Mouse (Mus musculus) midbrain, embryonic 14.5 days (tissue): ENCODE measurements around the gene Leng8. TPM values are rescaled to one million over a fixed set of nuclear protein-coding genes. Genes with fewer than 3 reads are reported as not detected.

Experiments
- ATAC-seq: fragments of 200-750 bp; cut with Nextera tagmentation; 2 replicates; pipeline ENCODE4 v1.8.0; 2017; ENCODE audit warnings: moderate number of reproducible peaks, moderate library complexity; ENCODE audit not compliant: low FRiP score, low TSS enrichment
- DNase-seq: peaks from one replicate; pipeline ENCODE4 v3.0.0-alpha.2; 2015
- H3K27ac ChIP-seq: fragments of 300-500 bp; sonication (generic); replicated peaks from 2 replicates; pipeline ENCODE4 v1.5.1; 2014; ENCODE audit warnings: mild to moderate bottlenecking, low read depth, low read length, moderate library complexity
- H3K27me3 ChIP-seq: fragments of 300-500 bp; sonication (generic); 2 replicates; pipeline ENCODE4 v1.6.1; 2014; ENCODE audit warnings: low read length, control low read depth, mixed read lengths; ENCODE audit not compliant: control insufficient read depth, insufficient read depth
- H3K36me3 ChIP-seq: fragments of 300-500 bp; sonication (generic); 2 replicates; pipeline ENCODE4 v1.6.1; 2014; ENCODE audit warnings: low read length, control low read depth; ENCODE audit not compliant: control insufficient read depth, insufficient read depth
- H3K4me1 ChIP-seq: fragments of 300-500 bp; sonication (generic); 2 replicates; pipeline ENCODE4 v1.6.1; 2014; ENCODE audit warnings: mild to moderate bottlenecking, antibody characterized with exemption, low read length, control low read depth; ENCODE audit not compliant: control insufficient read depth, insufficient read depth
- H3K4me2 ChIP-seq: fragments of 300-500 bp; sonication (generic); 2 replicates; pipeline ENCODE4 v1.6.1; 2014; ENCODE audit warnings: mild to moderate bottlenecking, low read length, moderate library complexity
- H3K4me3 ChIP-seq: fragments of 300-500 bp; sonication (generic); replicated peaks from 2 replicates; pipeline ENCODE4 v1.5.1; 2014; ENCODE audit warnings: low read depth, low read length
- H3K9ac ChIP-seq: fragments of 300-500 bp; sonication (generic); replicated peaks from 2 replicates; pipeline ENCODE4 v1.6.1; 2014; ENCODE audit warnings: mild to moderate bottlenecking, low read length, moderate library complexity
- H3K9me3 ChIP-seq: fragments of 300-500 bp; sonication (generic); 2 replicates; pipeline ENCODE4 v1.6.1; 2016; ENCODE audit warnings: low read length, control low read depth, mixed read lengths; ENCODE audit not compliant: control insufficient read depth
- WGBS: fragments of 180-500 bp; shearing (Covaris S2); extraction: QIAGEN DNeasy Blood & Tissue Kit; methylation state at CpG from one replicate; pipeline ENCODE4 v1.1.7; 2014; 5-methylcytosine and 5-hydroxymethylcytosine counted together
- polyA plus RNA-seq: library from polyadenylated mRNA; unstranded; fragments of >200 nt; fragmentation: Nextera tagmentation; extraction: Ambion mirVana; gene quantifications from 2 replicates; pipeline ENCODE4 v1.2.1, GENCODE M21; 2014

Gene Leng8
- polyA plus RNA-seq, 1 experiment from 2014 or later = 77.3 TPM

DNA sequence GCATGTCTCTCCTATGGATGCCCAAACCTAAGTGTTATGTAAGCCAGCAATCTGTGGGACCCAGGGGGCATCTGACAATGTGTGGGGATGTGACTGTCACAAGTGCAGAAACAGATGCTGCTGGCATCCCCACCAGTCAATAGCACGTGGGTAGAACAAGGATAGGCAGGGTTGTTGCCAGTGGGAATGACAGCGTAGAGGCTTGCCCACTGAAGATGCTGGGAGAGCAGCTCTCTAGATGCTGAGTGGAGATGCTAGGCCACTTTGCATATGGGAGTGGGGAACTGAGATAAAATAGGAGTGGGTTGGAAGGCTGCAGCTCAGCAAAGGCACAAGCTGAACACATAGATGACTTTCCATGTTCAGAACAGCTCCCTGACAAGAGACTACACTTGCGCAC is 4.3 kb upstream of the Leng8 start:
- H3K4me3 ChIP-seq = no peak overlapping the region
- H3K27ac ChIP-seq = no peak overlapping the region
- no peaks in the 10 kb centered on the region for H3K9me3 ChIP-seq
- H3K4me2 ChIP-seq = no peak overlapping the region
- DNase-seq (no peak), ATAC-seq (no peak)
- no peaks in the 10 kb centered on the region for H3K27me3 ChIP-seq
- 97% methylated on average over 3 of the region's 3 CpGs for WGBS
- no peak overlapping the region; the same call in 1 of the 2 replicates for H3K9ac ChIP-seq
- peaks cover under 1% of the 10 kb centered on the region; the same call in 1 of the 2 replicates for H3K4me1 ChIP-seq
- peaks cover 27% of the 10 kb centered on the region; the same call in 1 of the 2 replicates for H3K36me3 ChIP-seq

DNA sequence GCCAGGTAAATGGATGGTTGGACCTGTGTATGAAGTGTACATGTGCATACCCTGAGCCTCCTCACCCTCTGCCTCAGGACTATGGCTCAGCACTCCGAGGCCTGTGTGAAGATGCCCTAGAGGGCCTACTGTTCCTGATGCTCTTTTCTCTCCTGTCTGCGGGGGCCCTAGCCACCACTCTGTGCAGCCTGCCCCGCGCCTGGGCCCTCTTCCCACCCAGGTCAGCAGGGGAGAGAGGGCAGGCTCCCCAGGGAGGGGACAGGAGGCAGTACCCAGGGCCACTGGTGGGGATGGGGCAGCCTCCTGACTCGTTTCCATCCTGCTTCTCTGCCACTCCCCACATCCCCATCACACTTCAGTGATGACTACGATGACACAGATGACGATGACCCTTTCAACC is 3.8 kb upstream of the Leng8 start:
- no peak for ATAC-seq
- H3K36me3 ChIP-seq = peaks cover 23% of the 10 kb centered on the region; the same call in 1 of the 2 replicates
- H3K27me3 ChIP-seq = no peaks in the 10 kb centered on the region
- H3K4me1 ChIP-seq = peaks cover 4% of the 10 kb centered on the region; the same call in 1 of the 2 replicates
- H3K4me2 ChIP-seq = no peak overlapping the region
- no peak for DNase-seq
- H3K9me3 ChIP-seq = no peaks in the 10 kb centered on the region
- no peak overlapping the region for H3K27ac ChIP-seq
- no peak overlapping the region for H3K4me3 ChIP-seq
- H3K9ac ChIP-seq = no peak overlapping the region
- 89% methylated on average over 7 of the region's 7 CpGs for WGBS

DNA sequence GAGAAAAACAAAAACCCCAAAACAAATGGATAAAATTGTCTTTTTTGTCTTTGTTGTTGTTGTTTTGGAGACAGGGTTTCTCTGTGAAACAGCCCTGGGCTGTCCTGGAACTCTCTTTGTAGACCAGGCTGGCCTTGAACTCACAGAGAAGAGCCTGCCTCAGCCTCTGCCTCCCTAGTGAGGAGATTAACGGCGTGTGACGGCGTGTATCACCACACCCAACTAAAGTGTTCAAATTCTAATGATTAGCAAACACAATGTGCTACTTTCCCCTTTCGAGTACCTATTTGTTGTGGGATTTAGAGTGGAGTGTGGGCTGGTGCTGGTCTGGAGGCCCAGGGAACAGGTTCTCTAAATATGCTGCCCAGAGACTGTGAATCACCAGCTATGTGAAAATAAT is 1.9 kb upstream of the Leng8 start:
- ATAC-seq (no peak), DNase-seq (no peak)
- Histone ChIP-seq H3K27ac (no peak overlapping the region), H3K4me1 (peaks cover 8% of the 10 kb centered on the region; the same call in 1 of the 2 replicates), H3K4me2 (no peak overlapping the region), H3K9ac (no peak overlapping the region), H3K4me3 (no peak overlapping the region), H3K27me3 (no peaks in the 10 kb centered on the region), H3K36me3 (peaks cover 26% of the 10 kb centered on the region), H3K9me3 (no peaks in the 10 kb centered on the region)
- WGBS = 82% methylated on average over 5 of the region's 5 CpGs

DNA sequence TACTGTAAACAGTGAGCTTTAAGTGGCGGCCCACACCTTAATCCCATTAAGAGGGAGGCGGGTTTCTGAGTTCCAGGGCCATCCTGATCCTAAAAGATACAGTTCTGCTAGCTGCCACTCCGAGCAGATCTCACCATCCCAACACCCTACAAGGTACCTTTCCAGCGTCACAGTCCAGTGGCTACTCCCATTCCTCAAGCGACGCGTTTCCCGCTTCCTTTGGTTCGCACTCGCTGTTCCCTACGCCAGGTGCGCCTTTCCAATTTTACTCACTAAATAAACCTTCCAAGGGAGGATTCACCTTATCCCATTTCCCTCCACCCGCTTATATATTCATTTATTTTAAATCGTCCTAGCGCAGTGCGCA is 452 bp upstream of the Leng8 start:
- peak; percentile 21 for ATAC-seq
- peak overlapping the region; percentile 98 for H3K27ac ChIP-seq

DNA sequence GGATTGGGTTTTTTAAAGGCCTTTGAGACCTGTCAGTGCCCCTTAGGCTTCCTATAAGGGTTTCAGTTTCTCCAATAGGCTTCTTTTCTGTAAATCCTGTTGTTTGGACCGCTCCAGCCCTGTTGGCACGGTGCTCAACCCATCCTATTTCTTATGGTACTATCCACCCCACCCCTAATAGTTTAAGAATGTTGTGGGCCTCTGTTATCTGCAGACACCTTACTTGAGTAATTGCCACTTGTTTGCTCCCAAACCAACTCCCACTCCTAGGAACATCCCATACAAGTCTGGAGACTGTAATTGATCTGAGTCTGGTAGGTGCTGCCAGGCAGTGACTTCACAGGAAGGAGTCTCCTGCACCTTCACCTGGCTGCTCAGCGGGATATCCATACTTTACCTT is 907 bp downstream of the Leng8 start:
- peaks cover 8% of the 10 kb centered on the region; the same call in 1 of the 2 replicates for H3K4me1 ChIP-seq
- H3K9me3 ChIP-seq = no peaks in the 10 kb centered on the region
- peak overlapping the region; percentile 72 for H3K4me2 ChIP-seq
- peaks cover 53% of the 10 kb centered on the region for H3K36me3 ChIP-seq
- 53% methylated on average over 3 of the region's 3 CpGs for WGBS
- DNase-seq = no peak
- H3K27me3 ChIP-seq = no peaks in the 10 kb centered on the region
- H3K4me3 ChIP-seq = peak overlapping the region; percentile 78
- H3K27ac ChIP-seq = peak overlapping the region; percentile 98
- H3K9ac ChIP-seq = peak overlapping the region; percentile 83
- no peak for ATAC-seq

More for the DNA sequence above, 452 bp upstream of the Leng8 start:
- Histone ChIP-seq H3K4me2 (peak overlapping the region; percentile 72), H3K4me1 (peaks cover 8% of the 10 kb centered on the region; the same call in 1 of the 2 replicates), H3K9ac (peak overlapping the region; percentile 31), H3K36me3 (peaks cover 41% of the 10 kb centered on the region), H3K4me3 (peak overlapping the region; percentile 78), H3K27me3 (no peaks in the 10 kb centered on the region), H3K9me3 (no peaks in the 10 kb centered on the region)
- WGBS = under 1% methylated on average over 16 of the region's 16 CpGs
- DNase-seq = no peak

DNA sequence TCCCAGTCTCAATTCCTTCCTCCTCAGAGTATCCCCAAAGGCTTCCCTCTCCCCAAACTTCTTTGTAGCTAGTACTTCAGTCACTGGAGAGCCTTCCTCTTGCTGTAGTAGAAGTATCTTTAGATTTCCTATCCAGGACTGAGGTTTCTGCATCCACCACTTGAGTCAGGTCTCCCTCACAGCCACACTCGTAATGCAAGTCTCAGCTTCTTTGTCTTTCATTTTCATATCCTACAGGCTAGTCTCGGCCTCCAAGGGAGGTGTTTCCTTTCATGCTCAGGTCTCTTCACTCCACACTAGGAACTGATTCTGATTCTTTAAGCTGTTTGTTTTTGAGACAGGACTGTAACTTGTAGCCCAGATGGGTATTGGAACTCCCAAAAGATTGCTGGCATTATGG is 1.3 kb downstream of the Leng8 start:
- no peak overlapping the region for H3K27ac ChIP-seq
- H3K36me3 ChIP-seq = peaks cover 53% of the 10 kb centered on the region
- DNase-seq (no peak), ATAC-seq (no peak)
- peak overlapping the region; percentile 78; the same call in 1 of the 2 replicates for H3K4me3 ChIP-seq
- no peak overlapping the region for H3K9ac ChIP-seq
- 85% methylated on average over 2 of the region's 2 CpGs for WGBS
- H3K4me1 ChIP-seq = peaks cover 8% of the 10 kb centered on the region; the same call in 1 of the 2 replicates
- no peaks in the 10 kb centered on the region for H3K27me3 ChIP-seq
- no peaks in the 10 kb centered on the region for H3K9me3 ChIP-seq
- H3K4me2 ChIP-seq = peak overlapping the region; percentile 72

DNA sequence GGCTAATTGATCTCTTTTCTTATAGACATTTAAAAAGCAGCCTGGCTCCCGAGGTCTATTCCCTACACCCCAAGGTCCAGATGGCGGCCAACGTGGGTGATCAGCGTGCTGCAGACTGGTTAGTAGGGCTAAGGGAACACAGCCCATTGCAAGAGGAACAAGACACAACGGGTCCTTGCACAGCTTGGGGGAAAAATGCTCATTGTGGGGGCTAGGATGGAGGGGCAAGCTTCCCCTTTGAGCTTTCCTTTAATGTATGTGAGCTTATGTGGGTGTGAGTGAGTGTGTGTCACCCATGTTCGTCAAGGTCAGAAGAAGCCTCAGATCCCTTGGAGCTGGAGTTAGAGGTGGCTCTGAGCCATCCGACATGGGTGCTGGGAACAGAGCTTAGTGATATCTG is 1.8 kb downstream of the Leng8 start:
- no peak for ATAC-seq
- no peak overlapping the region for H3K9ac ChIP-seq
- 92% methylated on average over 7 of the region's 7 CpGs for WGBS
- no peak overlapping the region for H3K4me3 ChIP-seq
- H3K27me3 ChIP-seq = no peaks in the 10 kb centered on the region
- H3K27ac ChIP-seq = no peak overlapping the region
- H3K9me3 ChIP-seq = no peaks in the 10 kb centered on the region
- peaks cover 54% of the 10 kb centered on the region for H3K36me3 ChIP-seq
- H3K4me1 ChIP-seq = peaks cover 8% of the 10 kb centered on the region; the same call in 1 of the 2 replicates
- DNase-seq = no peak
- peak overlapping the region; percentile 2; the same call in 1 of the 2 replicates for H3K4me2 ChIP-seq

DNA sequence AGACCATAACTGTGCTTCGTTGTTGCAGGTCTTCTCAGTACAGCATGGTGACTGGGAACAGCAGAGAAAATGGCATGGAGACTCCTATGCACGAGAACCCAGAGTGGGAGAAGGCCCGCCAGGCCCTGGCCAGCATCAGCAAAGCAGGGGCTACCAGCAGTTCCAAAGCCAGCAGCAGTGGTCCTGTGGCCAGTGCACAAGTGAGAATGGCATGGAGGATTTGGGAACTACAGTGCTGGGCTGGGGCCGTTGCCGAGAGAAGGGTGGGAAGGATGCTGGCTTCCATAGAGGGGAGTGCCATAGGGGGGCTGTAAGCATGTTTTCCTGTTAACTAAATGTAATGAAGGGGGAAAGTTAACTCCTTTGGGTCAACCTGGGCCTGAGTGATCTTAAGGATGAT is 2.6 kb downstream of the Leng8 start:
- Histone ChIP-seq H3K4me2 (no peak overlapping the region), H3K27me3 (no peaks in the 10 kb centered on the region), H3K4me3 (no peak overlapping the region), H3K27ac (no peak overlapping the region), H3K4me1 (peaks cover 8% of the 10 kb centered on the region; the same call in 1 of the 2 replicates), H3K9me3 (no peaks in the 10 kb centered on the region), H3K36me3 (peaks cover 59% of the 10 kb centered on the region), H3K9ac (no peak overlapping the region)
- 95% methylated on average over 5 of the region's 5 CpGs for WGBS
- no peak for DNase-seq
- no peak for ATAC-seq

DNA sequence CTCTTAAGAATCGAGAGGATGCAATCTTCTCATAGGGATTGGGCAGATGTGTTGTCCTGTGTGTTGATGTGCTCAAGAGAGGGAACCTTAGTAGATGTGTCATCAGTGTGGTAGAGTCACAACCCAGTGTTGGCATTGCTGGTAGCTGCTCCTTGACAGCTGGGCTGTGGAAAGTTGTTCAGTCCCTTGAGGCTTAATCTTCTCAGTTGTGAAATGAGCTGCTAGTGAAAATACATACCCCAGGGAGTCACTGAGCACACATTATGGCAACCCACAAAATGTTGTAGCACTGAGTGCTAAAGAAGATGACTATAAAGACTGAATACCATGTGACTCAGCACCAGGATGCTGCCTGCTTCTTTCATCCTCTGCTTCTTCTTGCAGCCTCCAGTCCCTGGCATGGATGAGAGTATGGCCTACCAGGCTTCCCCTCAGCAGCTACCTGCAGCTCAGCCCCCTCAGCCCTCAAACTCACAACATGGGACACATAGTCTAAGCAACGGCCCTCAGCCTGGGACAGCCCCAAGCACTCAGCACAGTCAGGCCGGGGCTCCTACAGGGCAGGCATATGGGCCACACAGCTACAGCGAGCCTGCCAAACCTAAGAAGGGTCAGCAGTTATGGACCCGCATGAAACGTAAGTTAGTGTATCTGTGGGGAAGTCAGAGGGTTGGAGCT is 4.9 kb downstream of the Leng8 start:
- no peak overlapping the region for H3K4me2 ChIP-seq
- peaks cover 83% of the 10 kb centered on the region for H3K36me3 ChIP-seq
- H3K9ac ChIP-seq = no peak overlapping the region
- H3K9me3 ChIP-seq = no peaks in the 10 kb centered on the region
- H3K4me3 ChIP-seq = no peak overlapping the region
- H3K27ac ChIP-seq = no peak overlapping the region
- DNase-seq (no peak), ATAC-seq (no peak)
- WGBS = 88% methylated on average over 6 of the region's 6 CpGs
- H3K27me3 ChIP-seq = no peaks in the 10 kb centered on the region
- peaks cover 8% of the 10 kb centered on the region; the same call in 1 of the 2 replicates for H3K4me1 ChIP-seq
